Mouse (Mus musculus) midbrain, postnatal 0 days (tissue): ENCODE measurements around the gene Scarf2. TPM values are rescaled to one million over a fixed set of nuclear protein-coding genes. Genes with fewer than 3 reads are reported as not detected.

Source experiments
- ATAC-seq: fragments of 200-750 bp; cut with Nextera tagmentation; 2 replicates; pipeline ENCODE4 v1.8.0; 2017; ENCODE audit warnings: moderate number of reproducible peaks, mild to moderate bottlenecking, moderate TSS enrichment, moderate library complexity; ENCODE audit not compliant: low FRiP score
- DNase-seq: peaks from one replicate; pipeline ENCODE4 v3.0.0-alpha.2; 2015; ENCODE audit warnings: low spot score
- H3K27ac ChIP-seq: fragments of 300-500 bp; sonication (generic); 2 replicates; pipeline ENCODE4 v1.5.1; 2014; ENCODE audit warnings: low read depth, mild to moderate bottlenecking, low read length, mixed read lengths
- H3K27me3 ChIP-seq: fragments of 300-500 bp; sonication (generic); 2 replicates; pipeline ENCODE4 v1.6.1; 2014; ENCODE audit warnings: low read length, control low read depth, mixed read lengths; ENCODE audit not compliant: insufficient read depth
- H3K36me3 ChIP-seq: fragments of 300-500 bp; sonication (generic); 2 replicates; pipeline ENCODE4 v1.6.1; 2014; ENCODE audit warnings: low read length, control low read depth, mixed read lengths; ENCODE audit not compliant: insufficient read depth
- H3K4me1 ChIP-seq: fragments of 300-500 bp; sonication (generic); 2 replicates; pipeline ENCODE4 v1.6.1; 2014; ENCODE audit warnings: mild to moderate bottlenecking, control low read depth, antibody characterized with exemption, low read length, mixed read lengths; ENCODE audit not compliant: insufficient read depth
- H3K4me2 ChIP-seq: fragments of 300-500 bp; sonication (generic); 2 replicates; pipeline ENCODE4 v1.6.1; 2014; ENCODE audit warnings: low read depth, mild to moderate bottlenecking, low read length, mixed read lengths; ENCODE audit not compliant: poor library complexity, severe bottlenecking
- H3K4me3 ChIP-seq: fragments of 300-500 bp; sonication (generic); 2 replicates; pipeline ENCODE4 v1.5.1; 2014; ENCODE audit warnings: low read depth, mild to moderate bottlenecking, low read length, moderate library complexity
- H3K9ac ChIP-seq: fragments of 300-500 bp; sonication (generic); replicated peaks from 2 replicates; pipeline ENCODE4 v1.6.1; 2014; ENCODE audit warnings: mild to moderate bottlenecking, low read length, moderate library complexity, mixed read lengths; ENCODE audit not compliant: poor library complexity, severe bottlenecking
- H3K9me3 ChIP-seq: fragments of 300-500 bp; sonication (generic); 2 replicates; pipeline ENCODE4 v1.6.1; 2016; ENCODE audit warnings: low read length, control low read depth
- CTCF ChIP-seq: IDR thresholded peaks from 2 replicates; pipeline ENCODE4 v1.5.1; 2016; ENCODE audit warnings: antibody characterized with exemption, mild to moderate bottlenecking
- WGBS: fragments of 180-500 bp; shearing (Covaris S2); extraction: QIAGEN DNeasy Blood & Tissue Kit; methylation state at CpG from one replicate; pipeline ENCODE4 v1.1.7; 2014; 5-methylcytosine and 5-hydroxymethylcytosine counted together
- polyA plus RNA-seq: library from polyadenylated mRNA; unstranded; fragments of >200 nt; fragmentation: Nextera tagmentation; extraction: Ambion mirVana; gene quantifications from 2 replicates; pipeline ENCODE4 v1.2.1, GENCODE M21; 2015
- total RNA-seq: library from RNA; depleted of rRNA; stranded (reverse); fragments of >200 nt; gene quantifications from 2 replicates; pipeline ENCODE4 v1.2.3, GENCODE M21; 2014

The Scarf2 gene
- total and polyA plus RNA-seq, 2 experiments from 2014 or later: 2.1 to 8.5 TPM

DNA sequence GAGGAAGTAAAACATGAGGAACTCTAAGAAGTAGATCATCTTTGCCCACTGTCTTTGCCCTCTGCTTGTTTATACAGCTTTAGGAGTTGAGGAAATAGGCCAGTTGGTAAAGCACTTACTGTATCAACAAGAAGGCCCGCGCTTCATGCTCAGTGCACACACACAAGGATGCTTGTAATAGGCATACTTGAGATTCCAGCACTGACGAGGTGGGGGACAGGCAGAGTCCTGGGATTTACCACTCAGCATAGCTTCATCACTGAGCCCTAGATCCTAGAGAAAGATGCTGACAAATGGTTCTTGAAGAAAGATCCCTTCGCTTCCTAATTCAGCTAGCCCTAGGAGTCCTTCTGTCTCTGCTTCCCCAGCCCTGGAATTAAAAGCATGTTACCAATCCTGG, 16.1 kb downstream of the Scarf2 start:
- no peak overlapping the region for H3K4me2 ChIP-seq
- no peaks in the 10 kb centered on the region for H3K9me3 ChIP-seq
- no peak overlapping the region for H3K27ac ChIP-seq
- H3K4me3 ChIP-seq: no peak overlapping the region
- ATAC-seq: no peak
- TF ChIP-seq CTCF: no peak
- no peaks in the 10 kb centered on the region for H3K27me3 ChIP-seq
- no peaks in the 10 kb centered on the region for H3K36me3 ChIP-seq
- WGBS: 63% methylated on average over 4 of the region's 4 CpGs
- peaks cover 17% of the 10 kb centered on the region; the same call in 1 of the 2 replicates for H3K4me1 ChIP-seq
- H3K9ac ChIP-seq: no peak overlapping the region
- no peak for DNase-seq

DNA sequence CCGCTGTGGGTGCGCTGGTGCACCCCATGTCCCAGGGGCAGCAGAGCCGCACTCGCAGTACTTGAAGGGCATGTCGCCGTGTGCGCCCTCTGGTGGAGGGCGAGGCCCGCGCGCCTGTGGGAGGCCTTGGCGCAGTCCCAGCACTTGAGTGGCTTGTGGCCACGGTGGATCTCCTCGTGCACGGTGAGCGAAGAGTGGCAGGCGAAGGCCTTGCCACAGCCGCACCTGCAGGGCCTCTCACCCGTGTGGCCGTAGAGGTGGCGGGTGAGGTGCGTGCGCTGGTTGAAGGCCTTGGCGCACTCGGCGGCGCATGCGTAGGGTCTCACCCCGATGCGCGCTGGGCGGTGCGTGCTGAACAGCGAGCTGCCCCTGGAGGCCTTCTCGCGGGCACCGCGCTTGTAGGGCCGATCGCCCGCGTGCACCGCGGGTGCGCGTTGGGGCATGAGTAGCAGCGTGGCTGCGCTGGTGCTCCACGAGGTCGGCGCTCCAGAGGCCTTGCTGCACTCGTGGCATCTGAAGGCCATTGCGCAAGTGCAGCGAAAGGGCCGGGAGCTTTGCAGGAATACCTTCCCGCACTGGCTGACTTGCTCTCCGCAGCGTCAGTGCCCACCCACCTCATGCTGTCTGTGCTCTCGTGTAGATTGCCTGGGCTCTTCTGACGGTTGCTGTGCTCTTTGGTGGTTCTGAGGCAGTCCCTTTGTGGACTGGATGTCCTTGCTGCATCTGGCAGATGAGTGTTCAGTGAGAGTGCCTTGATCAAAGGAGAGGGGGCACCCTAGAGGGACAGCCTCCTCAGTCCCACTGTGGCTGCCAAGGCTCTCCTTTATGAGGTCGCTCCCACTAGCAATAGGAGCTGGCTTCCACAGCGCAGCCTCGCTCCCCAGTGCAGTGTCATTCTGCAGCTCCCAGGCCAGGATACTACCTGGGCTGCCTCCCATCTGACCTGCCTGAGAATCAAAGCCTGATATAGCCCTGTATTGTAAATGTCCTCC, 18.6 kb downstream of the Scarf2 start:
- WGBS: under 1% methylated on average over 63 of the region's 63 CpGs
- peak; percentile 87 for TF ChIP-seq CTCF
- Histone ChIP-seq H3K27me3 (no peaks in the 10 kb centered on the region), H3K4me1 (peaks cover 8% of the 10 kb centered on the region; the same call in 1 of the 2 replicates), H3K36me3 (no peaks in the 10 kb centered on the region), H3K27ac (peak overlapping the region; percentile 67), H3K9me3 (no peaks in the 10 kb centered on the region), H3K4me2 (peak overlapping the region; percentile 65), H3K4me3 (peak overlapping the region; percentile 41), H3K9ac (peak overlapping the region; percentile 62)
- peak; percentile 85 for ATAC-seq
- DNase-seq: peak; percentile 72

DNA sequence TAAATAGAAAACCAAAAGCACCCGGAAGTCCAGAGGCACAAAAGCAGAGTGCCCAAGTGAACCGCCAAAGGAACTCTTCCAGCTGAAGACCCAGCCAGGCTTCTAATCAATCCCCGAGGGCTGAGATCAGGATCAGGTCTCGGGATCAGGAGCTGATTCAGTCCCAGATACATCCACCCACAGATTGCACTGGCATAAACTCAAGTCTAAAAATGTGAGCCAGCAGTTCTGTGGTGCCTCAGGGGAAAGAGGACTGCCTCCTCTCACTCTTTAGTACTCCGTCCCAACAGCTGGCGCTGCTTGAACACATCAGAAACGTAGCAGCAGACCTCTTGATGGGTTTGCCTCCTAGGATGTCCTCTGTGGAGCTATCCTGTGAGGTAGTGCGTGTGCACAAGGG, 19.4 kb downstream of the Scarf2 start:
- no peak overlapping the region for H3K9ac ChIP-seq
- peaks cover 8% of the 10 kb centered on the region; the same call in 1 of the 2 replicates for H3K4me1 ChIP-seq
- ATAC-seq (no peak), DNase-seq (no peak)
- TF ChIP-seq CTCF: no peak
- H3K27me3 ChIP-seq: no peaks in the 10 kb centered on the region
- no peaks in the 10 kb centered on the region for H3K36me3 ChIP-seq
- no peak overlapping the region for H3K4me3 ChIP-seq
- WGBS: 78% methylated on average over 8 of the region's 8 CpGs
- H3K9me3 ChIP-seq: no peaks in the 10 kb centered on the region
- no peak overlapping the region for H3K4me2 ChIP-seq
- peak overlapping the region; percentile 67 for H3K27ac ChIP-seq

DNA sequence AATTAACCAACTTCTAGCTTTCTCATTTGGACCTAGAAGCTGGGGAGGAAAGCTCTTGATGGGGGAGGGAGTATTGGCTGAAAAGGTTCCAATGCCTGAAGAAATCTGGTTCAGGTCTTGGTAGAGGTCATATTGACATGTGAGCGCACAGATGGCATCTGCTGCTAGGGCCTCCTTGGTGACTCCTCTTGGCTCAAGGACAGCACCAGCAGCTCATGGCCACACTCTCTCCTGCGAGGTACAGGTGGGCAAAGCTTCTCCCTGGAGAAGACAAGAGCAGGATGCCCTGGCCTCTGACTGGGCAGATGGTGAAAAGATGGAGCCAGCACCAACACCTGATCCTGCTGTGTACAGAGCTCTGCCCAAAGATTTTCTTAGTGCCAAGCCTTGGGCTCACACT, 29.4 kb downstream of the Scarf2 start:
- no peak for ATAC-seq

DNA sequence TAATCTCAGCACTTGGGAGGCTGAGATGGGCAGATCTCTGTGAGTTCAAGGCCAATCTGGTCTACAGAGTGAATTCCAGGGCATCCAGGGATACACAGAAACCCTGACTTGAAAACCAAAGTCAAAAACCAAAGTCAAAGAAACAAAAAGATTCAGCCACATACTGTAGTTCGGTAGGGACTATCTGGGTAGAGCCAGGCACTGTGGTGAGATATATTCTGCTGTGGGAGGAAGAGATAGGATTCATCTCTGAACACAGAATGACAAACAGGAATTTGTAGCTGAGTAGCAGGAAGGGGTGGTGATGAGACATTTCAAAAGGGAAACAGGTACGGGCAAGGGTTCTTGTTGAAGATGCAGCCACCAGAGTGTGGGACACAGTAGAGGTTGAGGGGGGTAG, 31.1 kb downstream of the Scarf2 start:
- peaks cover 8% of the 10 kb centered on the region; the same call in 1 of the 2 replicates for H3K27me3 ChIP-seq
- H3K27ac ChIP-seq: no peak overlapping the region
- H3K4me2 ChIP-seq: no peak overlapping the region
- no peaks in the 10 kb centered on the region for H3K9me3 ChIP-seq
- TF ChIP-seq CTCF: no peak
- DNase-seq: no peak
- no peak overlapping the region for H3K4me3 ChIP-seq
- ATAC-seq: no peak
- peaks cover 7% of the 10 kb centered on the region; the same call in 1 of the 2 replicates for H3K4me1 ChIP-seq
- H3K36me3 ChIP-seq: no peaks in the 10 kb centered on the region
- WGBS: 89% methylated on average over 2 of the region's 2 CpGs
- no peak overlapping the region for H3K9ac ChIP-seq

More for the DNA sequence above, 29.4 kb downstream of the Scarf2 start:
- H3K4me3 ChIP-seq: no peak overlapping the region
- 0 out of 2 replicates have a peak, but pooled peaks cover under 1% of the 10 kb centered on the region for H3K4me1 ChIP-seq
- no peak overlapping the region for H3K4me2 ChIP-seq
- no peak for DNase-seq
- H3K9me3 ChIP-seq: no peaks in the 10 kb centered on the region
- H3K9ac ChIP-seq: no peak overlapping the region
- H3K27ac ChIP-seq: no peak overlapping the region
- WGBS: 81% methylated on average over 2 of the region's 2 CpGs
- H3K36me3 ChIP-seq: no peaks in the 10 kb centered on the region
- H3K27me3 ChIP-seq: peaks cover 5% of the 10 kb centered on the region; the same call in 1 of the 2 replicates
- no peak for TF ChIP-seq CTCF

DNA sequence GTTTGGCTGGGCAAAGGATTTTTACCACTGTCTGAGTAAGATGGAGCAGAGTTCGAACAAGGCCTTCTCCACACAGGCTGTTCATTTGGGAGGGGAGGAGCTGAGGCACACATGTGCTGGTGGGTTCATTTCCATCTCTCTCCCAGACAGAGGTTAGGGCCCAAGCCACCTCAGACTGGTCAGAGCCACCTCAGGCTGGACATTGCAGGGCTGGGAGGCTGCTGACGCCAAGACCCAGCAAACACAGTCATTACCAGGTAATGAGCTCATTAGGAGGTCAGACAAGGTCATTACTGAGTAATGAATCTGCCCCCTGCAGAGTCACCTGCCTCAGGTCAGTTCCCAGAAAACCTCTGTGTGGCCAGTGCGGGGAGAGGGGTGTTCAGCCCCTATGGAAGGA, 31.8 kb downstream of the Scarf2 start:
- Histone ChIP-seq H3K9me3 (no peaks in the 10 kb centered on the region), H3K4me3 (no peak overlapping the region), H3K27me3 (peaks cover 8% of the 10 kb centered on the region; the same call in 1 of the 2 replicates), H3K9ac (no peak overlapping the region), H3K4me1 (peaks cover 7% of the 10 kb centered on the region; the same call in 1 of the 2 replicates), H3K27ac (no peak overlapping the region), H3K36me3 (no peaks in the 10 kb centered on the region), H3K4me2 (no peak overlapping the region)
- no peak for TF ChIP-seq CTCF
- no peak for DNase-seq
- 73% methylated on average over 3 of the region's 3 CpGs for WGBS
- ATAC-seq: no peak
